Mouse (Mus musculus) liver, adult 2 months (tissue): ENCODE measurements at regions not wholly inside any gene's neighbourhood (a gene's known extent, or its start where the extent isn't known, plus 50 kb on each side); places are given as distances from the start of the nearest gene placed in this dataset.

ENCODE experiments used
- DNase-seq: peaks from one replicate; pipeline ENCODE4 v3.0.0-alpha.2; 2011; ENCODE audit warnings: low read depth, low spot score; ENCODE audit errors: extremely low read depth
- H3K27ac ChIP-seq: fragments of 200-500 bp; replicated peaks from 2 replicates; pipeline ENCODE4 v1.5.1; 2012; ENCODE audit warnings: low read depth, mild to moderate bottlenecking, control low read depth, inconsistent platforms, low read length; ENCODE audit not compliant: insufficient read depth
- H3K27me3 ChIP-seq: fragments of 200-500 bp; 2 replicates; pipeline ENCODE4 v1.6.1; 2012; ENCODE audit warnings: mild to moderate bottlenecking, moderate library complexity, low read length, inconsistent platforms; ENCODE audit not compliant: control insufficient read depth, insufficient read depth
- H3K36me3 ChIP-seq: fragments of 200-500 bp; 2 replicates; pipeline ENCODE4 v1.6.1; 2012; ENCODE audit warnings: low read length, inconsistent platforms; ENCODE audit not compliant: control insufficient read depth, insufficient read depth
- H3K4me1 ChIP-seq: fragments of 200-500 bp; 2 replicates; pipeline ENCODE4 v1.6.1; 2011; ENCODE audit warnings: low read length; ENCODE audit not compliant: control insufficient read depth, insufficient read depth
- H3K4me3 ChIP-seq: fragments of 200-500 bp; 2 replicates; pipeline ENCODE4 v1.5.1; 2011; ENCODE audit warnings: low read depth, mild to moderate bottlenecking, control low read depth, low read length, moderate library complexity; ENCODE audit not compliant: insufficient read depth
- H3K79me2 ChIP-seq: fragments of 200-500 bp; 2 replicates; pipeline ENCODE4 v1.6.1; 2012; ENCODE audit warnings: inconsistent platforms, mild to moderate bottlenecking, low read length, moderate library complexity; ENCODE audit not compliant: control insufficient read depth, insufficient read depth
- H3K9ac ChIP-seq: fragments of 200-500 bp; 2 replicates; pipeline ENCODE4 v1.6.1; 2012; ENCODE audit warnings: low read depth, mild to moderate bottlenecking, control low read depth, inconsistent platforms, low read length
- CTCF ChIP-seq: fragments of 200-500 bp; IDR thresholded peaks from 2 replicates; pipeline ENCODE4 v1.5.1; 2011; ENCODE audit warnings: low read depth, low read length, control low read depth
- POLR2A ChIP-seq: fragments of 200-500 bp; IDR thresholded peaks from 2 replicates; pipeline ENCODE4 v1.6.1; 2011; ENCODE audit warnings: low read length, control low read depth; ENCODE audit not compliant: insufficient read depth; ENCODE audit errors: extremely low read depth
- WGBS: fragments of 180-500 bp; shearing (Covaris S2); methylation state at CpG from one replicate; pipeline ENCODE4 v1.1.7; 2018; 5-methylcytosine and 5-hydroxymethylcytosine counted together

GRCm38 (mm10) chr8:35177314-35177713 is 588.3 kb upstream of the Gm19410 start:
- WGBS = 76% methylated on average over 5 of the region's 5 CpGs
- DNase-seq = no peak

GRCm38 (mm10) chr8:35180075-35180474 is 585.5 kb upstream of the Gm19410 start:
- Histone ChIP-seq H3K9ac (no peak overlapping the region), H3K79me2 (no peaks in the 10 kb centered on the region), H3K4me1 (no peaks in the 10 kb centered on the region), H3K36me3 (no peaks in the 10 kb centered on the region), H3K4me3 (no peak overlapping the region), H3K27me3 (no peaks in the 10 kb centered on the region), H3K27ac (no peak overlapping the region)
- WGBS = 88% methylated on average over 3 of the region's 3 CpGs
- DNase-seq = no peak
- no peak for TF ChIP-seq CTCF
- TF ChIP-seq POLR2A = no peak

More at GRCm38 (mm10) chr8:35177314-35177713, 588.3 kb upstream of the Gm19410 start:
- H3K4me3 ChIP-seq = no peak overlapping the region
- no peak overlapping the region for H3K9ac ChIP-seq
- no peaks in the 10 kb centered on the region; the same call in 1 of the 2 replicates for H3K4me1 ChIP-seq
- TF ChIP-seq CTCF (no peak), POLR2A (no peak)
- no peaks in the 10 kb centered on the region for H3K27me3 ChIP-seq
- no peaks in the 10 kb centered on the region for H3K36me3 ChIP-seq
- no peaks in the 10 kb centered on the region for H3K79me2 ChIP-seq
- H3K27ac ChIP-seq = no peak overlapping the region

GRCm38 (mm10) chr8:35182141-35182540 is 583.4 kb upstream of the Gm19410 start:
- WGBS = 92% methylated on average over 4 of the region's 4 CpGs

GRCm38 (mm10) chr8:35183423-35183822 is 582.2 kb upstream of the Gm19410 start:
- no peak overlapping the region for H3K27ac ChIP-seq
- 94% methylated on average over 14 of the region's 14 CpGs for WGBS
- H3K36me3 ChIP-seq = no peaks in the 10 kb centered on the region
- no peaks in the 10 kb centered on the region for H3K4me1 ChIP-seq
- DNase-seq = no peak
- no peak for TF ChIP-seq POLR2A
- TF ChIP-seq CTCF = no peak
- H3K9ac ChIP-seq = no peak overlapping the region
- H3K27me3 ChIP-seq = no peaks in the 10 kb centered on the region
- H3K4me3 ChIP-seq = no peak overlapping the region
- H3K79me2 ChIP-seq = no peaks in the 10 kb centered on the region

More at GRCm38 (mm10) chr8:35182141-35182540, 583.4 kb upstream of the Gm19410 start:
- Histone ChIP-seq H3K36me3 (no peaks in the 10 kb centered on the region), H3K79me2 (no peaks in the 10 kb centered on the region), H3K4me3 (no peak overlapping the region), H3K27me3 (no peaks in the 10 kb centered on the region), H3K4me1 (no peaks in the 10 kb centered on the region), H3K9ac (no peak overlapping the region), H3K27ac (no peak overlapping the region)
- no peak for DNase-seq
- TF ChIP-seq POLR2A (no peak), CTCF (no peak)

GRCm38 (mm10) chr8:35185165-35185564 is 580.4 kb upstream of the Gm19410 start:
- DNase-seq = no peak
- no peaks in the 10 kb centered on the region for H3K4me1 ChIP-seq
- TF ChIP-seq CTCF (no peak), POLR2A (no peak)
- no peaks in the 10 kb centered on the region for H3K27me3 ChIP-seq
- no peak overlapping the region for H3K4me3 ChIP-seq
- WGBS = 74% methylated on average over 10 of the region's 10 CpGs
- H3K36me3 ChIP-seq = no peaks in the 10 kb centered on the region
- no peaks in the 10 kb centered on the region for H3K79me2 ChIP-seq
- H3K27ac ChIP-seq = no peak overlapping the region
- no peak overlapping the region for H3K9ac ChIP-seq

- no peaks in the 10 kb centered on the region for H3K27me3 ChIP-seq
- no peak overlapping the region for H3K9ac ChIP-seq
- H3K27ac ChIP-seq = no peak overlapping the region
- peaks cover under 1% of the 10 kb centered on the region; the same call in 1 of the 2 replicates for H3K4me1 ChIP-seq
- H3K4me3 ChIP-seq = no peak overlapping the region
- no peaks in the 10 kb centered on the region for H3K79me2 ChIP-seq
- no peak for TF ChIP-seq CTCF
- TF ChIP-seq POLR2A = no peak
- DNase-seq = no peak
- 94% methylated on average over 8 of the region's 8 CpGs for WGBS
- no peaks in the 10 kb centered on the region for H3K36me3 ChIP-seq
Observed at GRCm38 (mm10) chr8:35188531-35188930, 577.1 kb upstream of the Gm19410 start.
